Mouse (Mus musculus) liver, postnatal 0 days (tissue): Measurements from ENCODE around the gene Serpina1f.
"Not testable (repeated sequence)": the region's sequence is repeated elsewhere in the genome, so short reads cannot be mapped to it uniquely, and the experiment has no call there.

Experiments
- CTCF ChIP-seq: sonication (generic); IDR thresholded peaks from 2 replicates; pipeline ENCODE4 v1.5.1; 2016; ENCODE audit warnings: antibody characterized with exemption, low read depth
- EP300 ChIP-seq: IDR thresholded peaks from 2 replicates; pipeline ENCODE4 v1.6.1; 2016; ENCODE audit warnings: antibody characterized with exemption, low read depth, mild to moderate bottlenecking

DNA sequence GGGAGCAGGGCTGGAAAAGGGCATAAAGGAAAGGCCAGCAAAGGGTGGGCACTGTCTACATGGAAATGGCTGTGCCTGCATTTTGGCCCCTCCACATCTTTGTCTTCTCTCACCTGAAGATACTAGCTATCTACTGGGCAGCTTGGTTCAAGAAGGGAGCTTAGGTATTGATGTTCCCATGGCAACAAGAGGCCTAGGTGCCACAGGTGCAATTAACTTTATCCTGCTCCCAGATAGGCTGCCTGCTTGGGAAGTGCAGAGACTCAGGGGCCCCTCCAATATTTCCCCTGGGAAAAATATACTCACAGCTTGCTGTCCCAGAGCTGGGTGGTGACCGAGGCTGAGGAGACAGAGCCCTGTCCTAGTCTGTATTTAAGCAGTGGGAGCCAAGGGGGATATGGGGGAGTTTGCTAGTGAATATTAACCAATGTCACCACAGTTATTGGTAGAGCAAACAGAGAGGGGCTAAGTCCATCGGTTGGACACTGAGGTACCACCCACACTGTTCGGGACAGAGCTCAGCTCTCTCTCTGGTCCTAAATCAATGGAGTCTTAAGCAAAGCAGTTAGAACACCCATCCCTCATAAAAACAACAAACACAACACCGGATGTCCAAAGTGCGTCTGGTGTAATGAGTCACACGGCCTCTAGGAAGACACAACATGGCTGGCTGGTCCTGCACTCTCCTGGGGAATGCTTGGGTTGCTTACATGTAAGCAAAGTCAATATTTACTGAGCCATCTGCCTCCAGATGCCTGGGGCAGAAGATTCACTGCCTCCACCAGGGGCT, 42.7 kb upstream of the Serpina1f start:
- not testable (repeated sequence) for TF ChIP-seq CTCF
- peak; percentile 38 for TF ChIP-seq EP300
